Mouse (Mus musculus) intestine, embryonic 14.5 days (tissue): Measurements from ENCODE around the gene Col19a1. TPM values are rescaled to one million over a fixed set of nuclear protein-coding genes. Genes with fewer than 3 reads are reported as not detected.

Source experiments
- ATAC-seq: fragments of 200-750 bp; cut with Nextera tagmentation; replicated peaks from 2 replicates; pipeline ENCODE4 v1.8.0; 2017; ENCODE audit warnings: low read depth, moderate number of reproducible peaks, moderate TSS enrichment, moderate library complexity; ENCODE audit not compliant: low FRiP score, low TSS enrichment
- DNase-seq: peaks from one replicate; pipeline ENCODE4 v3.0.0-alpha.2; 2018; ENCODE audit warnings: low spot score
- H3K27ac ChIP-seq: fragments of 300-500 bp; sonication (generic); 2 replicates; pipeline ENCODE4 v1.5.1; 2014; ENCODE audit warnings: low read depth, mild to moderate bottlenecking, control low read depth
- H3K27me3 ChIP-seq: fragments of 300-500 bp; sonication (generic); replicated peaks from 2 replicates; pipeline ENCODE4 v1.6.1; 2014; ENCODE audit warnings: low read length, control low read depth; ENCODE audit not compliant: control insufficient read depth, insufficient read depth
- H3K36me3 ChIP-seq: fragments of 300-500 bp; sonication (generic); 2 replicates; pipeline ENCODE4 v1.6.1; 2014; ENCODE audit warnings: low read length, control low read depth; ENCODE audit not compliant: control insufficient read depth, insufficient read depth
- H3K4me1 ChIP-seq: fragments of 300-500 bp; sonication (generic); replicated peaks from 2 replicates; pipeline ENCODE4 v1.6.1; 2014; ENCODE audit warnings: low read length, control low read depth, mixed read lengths; ENCODE audit not compliant: control insufficient read depth, insufficient read depth
- H3K4me2 ChIP-seq: fragments of 300-500 bp; sonication (generic); 2 replicates; pipeline ENCODE4 v1.6.1; 2014; ENCODE audit warnings: low read length
- H3K4me3 ChIP-seq: fragments of 300-500 bp; sonication (generic); 2 replicates; pipeline ENCODE4 v1.5.1; 2014; ENCODE audit warnings: low read depth, low read length, control low read depth, mixed read lengths
- H3K9ac ChIP-seq: fragments of 300-500 bp; sonication (generic); 2 replicates; pipeline ENCODE4 v1.6.1; 2014; ENCODE audit warnings: mild to moderate bottlenecking, low read length
- H3K9me3 ChIP-seq: fragments of 300-500 bp; sonication (generic); 2 replicates; pipeline ENCODE4 v1.6.1; 2016; ENCODE audit warnings: low read length, control low read depth; ENCODE audit not compliant: control insufficient read depth
- WGBS: fragments of 180-500 bp; shearing (Covaris S2); extraction: QIAGEN DNeasy Blood & Tissue Kit; methylation state at CpG from one replicate; pipeline ENCODE4 v1.1.7; 2014; 5-methylcytosine and 5-hydroxymethylcytosine counted together
- polyA plus RNA-seq: library from polyadenylated mRNA; unstranded; fragments of >200 nt; fragmentation: Nextera tagmentation; extraction: Ambion mirVana; gene quantifications from 2 replicates; pipeline ENCODE4 v1.2.1, GENCODE M21; 2014

The Col19a1 gene
- polyA plus RNA-seq, 1 experiment from 2014 or later, result 0.73 TPM

DNA sequence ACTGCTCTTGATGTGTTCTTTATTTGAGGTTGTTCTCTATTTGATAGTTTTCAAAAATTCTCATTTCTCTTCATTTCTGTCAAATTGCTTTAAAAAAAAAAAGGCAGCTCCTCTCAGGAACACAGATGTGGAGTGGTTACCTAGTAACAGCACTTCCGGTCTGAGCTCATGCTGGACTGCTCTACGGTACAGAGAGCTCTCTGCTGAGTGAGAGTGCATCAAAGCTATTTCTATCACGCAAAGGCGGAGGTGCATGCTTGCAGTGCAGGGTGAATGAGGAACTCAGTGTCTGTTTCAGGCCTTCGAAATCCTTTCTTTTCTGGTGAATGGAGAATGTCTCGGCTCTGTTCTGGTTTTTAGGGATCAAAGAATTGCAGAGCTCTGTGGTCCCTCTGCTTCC lies 368.2 kb downstream of the Col19a1 start:
- Histone ChIP-seq H3K27ac (no peak overlapping the region), H3K4me1 (no peaks in the 10 kb centered on the region), H3K9me3 (no peaks in the 10 kb centered on the region), H3K4me2 (no peak overlapping the region), H3K4me3 (no peak overlapping the region), H3K36me3 (no peaks in the 10 kb centered on the region), H3K9ac (no peak overlapping the region), H3K27me3 (no peaks in the 10 kb centered on the region)
- DNase-seq (no peak), ATAC-seq (no peak)
- 45% methylated on average over 6 of the region's 6 CpGs for WGBS

Other genes starting within 250 kb of the Col19a1 start
- gene Lmbrd1, start 91.2 kb upstream of the Col19a1 start, polyA plus RNA-seq, result 26.9 and 31.3 TPM in 2 replicates